Mouse (Mus musculus) MEL (cell line): ENCODE data around the gene Ptk7. TPM values are rescaled to one million over a fixed set of nuclear protein-coding genes. Genes with fewer than 3 reads are reported as not detected.

Experiments used
- DNase-seq: peaks from one replicate; pipeline ENCODE4 v3.0.0; 2011; ENCODE audit warnings: low read depth, low spot score
- H3K27ac ChIP-seq: 2 replicates; pipeline ENCODE4 v1.5.1; 2012; ENCODE audit warnings: low read depth, mild to moderate bottlenecking, control low read depth, low read length, moderate library complexity; ENCODE audit not compliant: control insufficient read depth
- H3K27me3 ChIP-seq, 2 experiments: fragments of 150-350 bp in 1 of 2; sonication (generic) in 1 of 2; 2 replicates each; pipeline ENCODE4 v1.6.1; 2012; ENCODE audit warnings: low read length in 2 of 2, mild to moderate bottlenecking in 2 of 2, improper control_type of control experiment in 1 of 2, moderate library complexity in 1 of 2; ENCODE audit not compliant: insufficient read depth in 2 of 2, control insufficient read depth in 1 of 2
- H3K36me3 ChIP-seq, 2 experiments: 2 replicates each; pipeline ENCODE4 v1.6.1; 2012 to 2014; ENCODE audit warnings: low read length in 2 of 2, improper control_type of control experiment in 1 of 2, inconsistent platforms in 1 of 2, mild to moderate bottlenecking in 1 of 2; ENCODE audit not compliant: insufficient read depth in 2 of 2, control insufficient read depth in 1 of 2
- H3K4me1 ChIP-seq, 2 experiments: fragments of 150-350 bp in 1 of 2; sonication (generic) in 1 of 2; 2 replicates each; pipeline ENCODE4 v1.6.1; 2012; ENCODE audit warnings: low read length in 2 of 2, improper control_type of control experiment in 1 of 2, mild to moderate bottlenecking in 1 of 2; ENCODE audit not compliant: insufficient read depth in 2 of 2, control insufficient read depth in 1 of 2
- H3K4me3 ChIP-seq, 2 experiments: fragments of 150-350 bp in 1 of 2; sonication (generic) in 1 of 2; 2 replicates each; pipeline ENCODE4 v1.5.1; 2012; ENCODE audit warnings: low read depth in 2 of 2, low read length in 2 of 2, mild to moderate bottlenecking in 2 of 2, moderate library complexity in 2 of 2, control low read depth in 1 of 2, improper control_type of control experiment in 1 of 2; ENCODE audit not compliant: control insufficient read depth in 1 of 2, insufficient read depth in 1 of 2
- H3K79me2 ChIP-seq: 2 replicates; pipeline ENCODE4 v1.6.1; 2012; ENCODE audit warnings: mild to moderate bottlenecking, low read length, moderate library complexity; ENCODE audit not compliant: control insufficient read depth, poor library complexity, insufficient read depth
- H3K9ac ChIP-seq: 2 replicates; pipeline ENCODE4 v1.6.1; 2012; ENCODE audit warnings: low read depth, mild to moderate bottlenecking, control low read depth, low read length, moderate library complexity; ENCODE audit not compliant: control insufficient read depth, poor library complexity, severe bottlenecking
- H3K9me3 ChIP-seq: fragments of 150-350 bp; sonication (generic); replicated peaks from 2 replicates; pipeline ENCODE4 v1.6.1; 2012; ENCODE audit warnings: mild to moderate bottlenecking, low read length, improper control_type of control experiment, moderate library complexity; ENCODE audit not compliant: insufficient read depth
- BHLHE40 ChIP-seq: IDR thresholded peaks from 2 replicates; pipeline ENCODE4 v1.6.1; 2012; ENCODE audit warnings: low read depth, mild to moderate bottlenecking, inconsistent platforms, low read length, improper control_type of control experiment, borderline replicate concordance
- CTCF ChIP-seq, 3 experiments: IDR thresholded peaks in 2 of 3; conservative IDR thresholded peaks in 1 of 3; 2 replicates each; pipeline ENCODE4 v1.5.1; 2011 to 2012; ENCODE audit warnings: low read length in 3 of 3, low read depth in 2 of 3, mild to moderate bottlenecking in 2 of 3, improper control_type of control experiment in 1 of 3, inconsistent platforms in 1 of 3, mixed read lengths in 1 of 3, moderate library complexity in 1 of 3; ENCODE audit not compliant: control insufficient read depth in 1 of 3, insufficient read depth in 1 of 3, poor library complexity in 1 of 3, severe bottlenecking in 1 of 3
- E2F4 ChIP-seq: IDR thresholded peaks from 2 replicates; pipeline ENCODE4 v1.6.1; 2011; ENCODE audit warnings: low read depth, low read length, improper control_type of control experiment, borderline replicate concordance
- ELF1 ChIP-seq: IDR thresholded peaks from 2 replicates; pipeline ENCODE4 v1.6.1; 2014; ENCODE audit warnings: low read depth, mild to moderate bottlenecking, inconsistent platforms, low read length, improper control_type of control experiment, moderate library complexity
- EP300 ChIP-seq, 2 experiments: IDR thresholded peaks; 2 replicates each; pipeline ENCODE4 v1.6.1; 2011; ENCODE audit warnings: improper control_type of control experiment in 2 of 2, low read length in 2 of 2, low read depth in 1 of 2, mild to moderate bottlenecking in 1 of 2
- ETS1 ChIP-seq: IDR thresholded peaks from 2 replicates; pipeline ENCODE4 v1.6.1; 2012; ENCODE audit warnings: low read depth, mild to moderate bottlenecking, inconsistent platforms, low read length, improper control_type of control experiment, moderate library complexity
- GATA1 ChIP-seq: IDR thresholded peaks from 2 replicates; pipeline ENCODE4 v1.6.1; 2011; ENCODE audit warnings: low read depth, low read length, improper control_type of control experiment
- JUND ChIP-seq: IDR thresholded peaks from 2 replicates; pipeline ENCODE4 v1.6.1; 2011; ENCODE audit warnings: low read depth, mild to moderate bottlenecking, improper control_type of control experiment, low read length
- KAT2A ChIP-seq: conservative IDR thresholded peaks from 2 replicates; pipeline ENCODE4 v1.6.1; 2012; ENCODE audit warnings: low read depth, low read length, improper control_type of control experiment, inconsistent platforms
- MAFK ChIP-seq: IDR thresholded peaks from 2 replicates; pipeline ENCODE4 v1.6.1; 2011; ENCODE audit warnings: low read depth, mild to moderate bottlenecking, low read length, improper control_type of control experiment, borderline replicate concordance
- MEF2A ChIP-seq: IDR thresholded peaks from 2 replicates; pipeline ENCODE4 v1.6.1; 2014; ENCODE audit warnings: low read depth, mild to moderate bottlenecking, inconsistent platforms, low read length, improper control_type of control experiment; ENCODE audit not compliant: poor library complexity, insufficient replicate concordance, severe bottlenecking; ENCODE audit errors: extremely low read depth
- MXI1 ChIP-seq: IDR thresholded peaks from 2 replicates; pipeline ENCODE4 v1.6.1; 2011; ENCODE audit warnings: mild to moderate bottlenecking, low read depth, low read length, improper control_type of control experiment
- MYC ChIP-seq: IDR thresholded peaks from 2 replicates; pipeline ENCODE4 v1.6.1; 2011; ENCODE audit warnings: low read depth, mild to moderate bottlenecking, low read length, improper control_type of control experiment, moderate library complexity
- NELFE ChIP-seq: IDR thresholded peaks from 2 replicates; pipeline ENCODE4 v1.6.1; 2011; ENCODE audit warnings: low read depth, low read length, improper control_type of control experiment
- NRF1 ChIP-seq: IDR thresholded peaks from 2 replicates; pipeline ENCODE4 v1.6.1; 2014; ENCODE audit warnings: low read depth, mild to moderate bottlenecking, inconsistent platforms, low read length, improper control_type of control experiment, moderate library complexity; ENCODE audit not compliant: poor library complexity, insufficient read depth, severe bottlenecking
- SMC3 ChIP-seq: IDR thresholded peaks from 2 replicates; pipeline ENCODE4 v1.6.1; 2011; ENCODE audit warnings: low read depth, low read length, improper control_type of control experiment
- TAL1 ChIP-seq: IDR thresholded peaks from 2 replicates; pipeline ENCODE4 v1.6.1; 2012; ENCODE audit warnings: mild to moderate bottlenecking, inconsistent platforms, low read length, moderate library complexity, mixed read lengths
- USF2 ChIP-seq, 2 experiments: IDR thresholded peaks; 2 replicates each; pipeline ENCODE4 v1.6.1; 2011 to 2012; ENCODE audit warnings: improper control_type of control experiment in 2 of 2, low read length in 2 of 2, borderline replicate concordance in 1 of 2, inconsistent platforms in 1 of 2, low read depth in 1 of 2, mild to moderate bottlenecking in 1 of 2; ENCODE audit not compliant: insufficient read depth in 1 of 2
- ZC3H11A ChIP-seq: IDR thresholded peaks from 2 replicates; pipeline ENCODE4 v1.6.1; 2012; ENCODE audit warnings: low read depth, mild to moderate bottlenecking, inconsistent platforms, low read length, improper control_type of control experiment
- ZKSCAN1 ChIP-seq: IDR thresholded peaks from 2 replicates; pipeline ENCODE4 v1.6.1; 2012; ENCODE audit warnings: low read depth, mild to moderate bottlenecking, inconsistent platforms, low read length, improper control_type of control experiment, moderate library complexity
- ZNF384 ChIP-seq: IDR thresholded peaks from 2 replicates; pipeline ENCODE4 v1.6.1; 2012; ENCODE audit warnings: low read depth, mild to moderate bottlenecking, inconsistent platforms, low read length, improper control_type of control experiment
- polyA plus RNA-seq, 2 experiments: library from polyadenylated mRNA; stranded (reverse) in 1 of 2; unstranded in 1 of 2; fragments of >175 nt in 1 of 2; fragments of >200 nt in 1 of 2; gene quantifications; 2 replicates each; pipeline versions ENCODE4 v1.2.1 to v1.2.4; 2012; ENCODE audit warnings: low replicate concordance in 2 of 2, low read depth in 1 of 2; ENCODE audit not compliant: insufficient read length in 2 of 2, insufficient read depth in 1 of 2, missing spikeins in 1 of 2
- total RNA-seq: library from RNA; depleted of rRNA; stranded (reverse); fragments of 300-350 nt; gene quantifications from 2 replicates; pipeline ENCODE4 v1.2.3, GENCODE M21; 2012

Gene Ptk7
- total and polyA plus RNA-seq, 3 experiments, result 0.04 to 0.10 TPM; not detected in 1

- Histone ChIP-seq H3K4me1 (0 out of 4 replicates have a peak, but pooled peaks cover 0 to 3% of the 10 kb centered on the region in 2 experiments), H3K36me3 (no peaks in the 10 kb centered on the region), H3K9ac (no peak overlapping the region), H3K79me2 (no peaks in the 10 kb centered on the region), H3K27ac (no peak overlapping the region), H3K27me3 (peaks cover 18 to 28% of the 10 kb centered on the region in 2 experiments), H3K9me3 (no peaks in the 10 kb centered on the region), H3K4me3 (no peak overlapping the region)
- DNase-seq, result no peak
- no peak for TF ChIP-seq ZC3H11A
- TF ChIP-seq E2F4, result no peak
- no peak for TF ChIP-seq GATA1
- no peak for TF ChIP-seq MAFK
- TF ChIP-seq NRF1, result no peak
These were observed 11.5 kb downstream of the Ptk7 start for GRCm38 (mm10) chr17:46617799-46618198.

- no peaks in the 10 kb centered on the region for H3K4me1 ChIP-seq
- no peak for DNase-seq
- H3K9me3 ChIP-seq, result no peaks in the 10 kb centered on the region
- H3K36me3 ChIP-seq, result no peaks in the 10 kb centered on the region
- no peak overlapping the region for H3K9ac ChIP-seq
- H3K4me3 ChIP-seq, result no peak overlapping the region
- H3K79me2 ChIP-seq, result no peaks in the 10 kb centered on the region
- TF ChIP-seq NRF1, result no peak
- TF ChIP-seq ETS1, result no peak
- TF ChIP-seq MYC, result no peak
- no peak for TF ChIP-seq GATA1
- no peak for TF ChIP-seq BHLHE40
- no peak for TF ChIP-seq ZKSCAN1
- no peak for TF ChIP-seq EP300 (IDR thresholded peaks at IDR 0.05; ENCODE audit: low read depth in 1 of 2, low read length in 2 of 2)
- no peak for TF ChIP-seq TAL1
- no peak for TF ChIP-seq MEF2A
- no peak for TF ChIP-seq MXI1
- no peak for TF ChIP-seq JUND
- no peak overlapping the region for H3K27ac ChIP-seq
- H3K27me3 ChIP-seq, result peaks cover 12 to 18% of the 10 kb centered on the region in 2 experiments
These were observed 16.1 kb downstream of the Ptk7 start for GRCm38 (mm10) chr17:46613229-46613628.

GRCm38 (mm10) chr17:46612820-46613219 is 16.5 kb downstream of the Ptk7 start:
- H3K79me2 ChIP-seq, result no peaks in the 10 kb centered on the region
- TF ChIP-seq KAT2A, result no peak
- TF ChIP-seq ZKSCAN1, result no peak
- TF ChIP-seq TAL1, result no peak
- no peak for TF ChIP-seq MYC
- TF ChIP-seq USF2 (IDR thresholded peaks at IDR 0.05; ENCODE audit: borderline replicate concordance in 1 of 2, insufficient read depth in 1 of 2, low read depth in 1 of 2, low read length in 2 of 2), result no peak
- TF ChIP-seq ZNF384, result no peak
- no peak for TF ChIP-seq GATA1
- TF ChIP-seq NELFE, result no peak
- no peak for TF ChIP-seq ELF1
- no peak for TF ChIP-seq BHLHE40
- TF ChIP-seq CTCF (IDR thresholded peaks at IDR 0.05 in 2 of 3, conservative IDR thresholded peaks at IDR 0.05 in 1 of 3; ENCODE audit: control insufficient read depth in 1 of 3, insufficient read depth in 1 of 3, low read depth in 2 of 3, low read length in 3 of 3, poor library complexity in 1 of 3, severe bottlenecking in 1 of 3), result no peak
- TF ChIP-seq JUND, result no peak
- no peak for TF ChIP-seq SMC3
- peaks cover 12 to 19% of the 10 kb centered on the region in 2 experiments for H3K27me3 ChIP-seq
- DNase-seq, result no peak
- no peak overlapping the region for H3K9ac ChIP-seq
- no peaks in the 10 kb centered on the region for H3K4me1 ChIP-seq
- H3K9me3 ChIP-seq, result no peaks in the 10 kb centered on the region
- no peak overlapping the region for H3K27ac ChIP-seq
- no peak overlapping the region for H3K4me3 ChIP-seq
- H3K36me3 ChIP-seq, result no peaks in the 10 kb centered on the region
